Mouse (Mus musculus) ES-Bruce4 (cell line): ENCODE results near the gene Gpr65.

ENCODE experiments used
- CTCF ChIP-seq: IDR thresholded peaks from one replicate; pipeline ENCODE4 v1.8.1; 2011; ENCODE audit warnings: low read depth, low read length
- EP300 ChIP-seq: IDR thresholded peaks from 2 replicates; pipeline ENCODE4 v1.6.1; 2011; ENCODE audit warnings: low read depth, low read length; ENCODE audit not compliant: insufficient read depth
- POLR2A ChIP-seq: IDR thresholded peaks from one replicate; pipeline ENCODE4 v1.8.1; 2011; ENCODE audit warnings: low read length; ENCODE audit not compliant: insufficient read depth

- no peak for TF ChIP-seq EP300
- TF ChIP-seq POLR2A: no peak
- TF ChIP-seq CTCF: no peak
Measured at GRCm38 (mm10) chr12:98270810-98271566, 2.6 kb downstream of the Gpr65 start.
